7 mouse cellular contexts compared by ENCODE assay signal in the genomic region with DNA sequence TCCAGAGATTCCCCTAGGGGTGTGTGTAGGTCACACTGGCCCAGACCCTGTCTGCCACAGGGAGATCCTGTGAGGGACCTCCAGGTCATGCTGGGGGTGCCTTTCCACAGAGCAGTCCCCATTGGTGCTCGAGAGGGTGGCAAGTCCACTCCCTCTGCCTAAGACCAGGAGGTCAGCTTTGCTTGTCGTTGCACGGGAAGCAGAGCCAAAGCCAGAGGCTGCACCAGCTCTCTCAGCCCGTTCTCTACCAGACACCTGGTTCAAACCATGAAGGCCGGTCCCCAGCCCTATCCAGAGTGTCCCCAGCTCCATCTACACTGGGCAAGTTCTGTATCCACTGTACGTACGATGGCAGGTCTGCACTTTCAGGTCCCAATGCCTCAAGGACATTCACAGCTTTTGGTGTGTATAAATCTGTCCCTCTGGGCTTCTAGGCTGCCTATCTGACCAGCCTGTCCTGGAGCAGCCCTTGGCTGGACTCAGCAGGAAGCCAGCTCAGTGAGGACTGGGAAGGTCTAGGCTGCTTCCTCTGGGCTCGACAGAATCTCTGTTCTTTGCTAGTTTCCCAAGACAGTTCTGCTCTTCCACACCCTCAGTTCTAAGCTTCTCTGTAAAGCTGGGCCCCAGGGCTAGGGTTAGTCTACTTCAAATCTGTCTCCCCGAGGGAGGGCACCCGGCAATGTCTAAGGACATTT. TPM values are rescaled to one million over a fixed set of nuclear protein-coding genes. Genes with fewer than 3 reads are reported as not detected.
DNase-seq lines count a peak whose midpoint lies in the region; ATAC-seq and TF ChIP-seq lines count a peak whose summit lies in the region.

No protein-coding gene starts in this region.

- no peaks in the 10 kb centered on the region for H3K9me3 ChIP-seq in lung, embryonic 16.5 days (ENCODE audit: control insufficient read depth, low read length)
- H3K9me3 ChIP-seq in forebrain, embryonic 14.5 days (replicated peaks; ENCODE audit: control insufficient read depth, low read length) = no peaks in the 10 kb centered on the region
- no peaks in the 10 kb centered on the region for H3K9me3 ChIP-seq in limb, embryonic 14.5 days (ENCODE audit: control insufficient read depth, low read length)
- no peaks in the 10 kb centered on the region for H3K9me3 ChIP-seq in stomach, embryonic 15.5 days

- H3K4me1 ChIP-seq in lung, embryonic 16.5 days (replicated peaks; ENCODE audit: control insufficient read depth, insufficient read depth, low read length) = peaks cover 77% of the 10 kb centered on the region
- peaks cover 69% of the 10 kb centered on the region for H3K4me1 ChIP-seq in forebrain, embryonic 14.5 days (ENCODE audit: control insufficient read depth, insufficient read depth, low read length)
- H3K4me1 ChIP-seq in limb, embryonic 14.5 days (ENCODE audit: control insufficient read depth, insufficient read depth, low read length) = peaks cover 75% of the 10 kb centered on the region
- peaks cover 63% of the 10 kb centered on the region for H3K4me1 ChIP-seq in stomach, embryonic 15.5 days

- no peak for ATAC-seq in lung, embryonic 16.5 days (ENCODE audit: low read depth)
- no peak for ATAC-seq in forebrain, embryonic 14.5 days
- ATAC-seq in limb, embryonic 14.5 days (ENCODE audit: low FRiP score, low read depth) = no peak
- no peak for ATAC-seq in stomach, embryonic 15.5 days (ENCODE audit: insufficient read depth, low FRiP score, low read depth)

- H3K27ac ChIP-seq in lung, embryonic 16.5 days (ENCODE audit: low read length) = peak overlapping the region; percentile 74
- peak overlapping the region; percentile 93 for H3K27ac ChIP-seq in forebrain, embryonic 14.5 days (ENCODE audit: low read depth, low read length)
- peak overlapping the region; percentile 97 for H3K27ac ChIP-seq in limb, embryonic 14.5 days (replicated peaks; ENCODE audit: low read depth, low read length)
- peak overlapping the region; percentile 64 for H3K27ac ChIP-seq in stomach, embryonic 15.5 days

- DNase-seq in lung, postnatal 36 days = no peak
- DNase-seq in forebrain, embryonic 14.5 days (ENCODE audit: low spot score) = no peak
- no peak for DNase-seq in limb, embryonic 14.5 days (ENCODE audit: low spot score)
- no peak for DNase-seq in adrenal gland, adult (ENCODE audit: inconsistent age in 2 of 2, low spot score in 1 of 2)
- DNase-seq in urinary bladder, adult 18-20 months (ENCODE audit: low spot score in 2 of 2) = no peak

- H3K4me2 ChIP-seq in lung, embryonic 16.5 days (ENCODE audit: low read depth, low read length) = no peak overlapping the region
- no peak overlapping the region for H3K4me2 ChIP-seq in forebrain, embryonic 14.5 days (ENCODE audit: low read length)
- 0 out of 2 replicates have a peak overlapping the region, but pooled peaks have one; percentile 7 for H3K4me2 ChIP-seq in limb, embryonic 14.5 days (replicated peaks; ENCODE audit: low read depth, low read length, severe bottlenecking)
- H3K4me2 ChIP-seq in stomach, embryonic 15.5 days = no peak overlapping the region

- H3K9ac ChIP-seq in lung, embryonic 16.5 days (ENCODE audit: low read length) = peak overlapping the region; percentile 40
- H3K9ac ChIP-seq in forebrain, embryonic 14.5 days (ENCODE audit: low read length) = peak overlapping the region; percentile 45; the same call in 1 of the 2 replicates
- H3K9ac ChIP-seq in limb, embryonic 14.5 days (ENCODE audit: low read depth, low read length, severe bottlenecking) = 0 out of 2 replicates have a peak overlapping the region, but pooled peaks have one; percentile 7
- H3K9ac ChIP-seq in stomach, embryonic 15.5 days = no peak overlapping the region

- peaks cover 24% of the 10 kb centered on the region for H3K36me3 ChIP-seq in lung, embryonic 16.5 days (ENCODE audit: control insufficient read depth, insufficient read depth, low read length)
- H3K36me3 ChIP-seq in forebrain, embryonic 14.5 days (ENCODE audit: control insufficient read depth, insufficient read depth, low read length) = peaks cover 71% of the 10 kb centered on the region
- peaks cover 73% of the 10 kb centered on the region for H3K36me3 ChIP-seq in limb, embryonic 14.5 days (ENCODE audit: control insufficient read depth, insufficient read depth, low read length)
- H3K36me3 ChIP-seq in stomach, embryonic 15.5 days = peaks cover 23% of the 10 kb centered on the region

- WGBS in lung, embryonic 16.5 days = 49% methylated on average over 10 of the region's 10 CpGs
- WGBS in forebrain, embryonic 14.5 days = 57% methylated on average over 10 of the region's 10 CpGs
- WGBS in limb, embryonic 14.5 days = 35% methylated on average over 9 of the region's 10 CpGs
- WGBS in stomach, embryonic 15.5 days = 58% methylated on average over 10 of the region's 10 CpGs

- no peaks in the 10 kb centered on the region for H3K27me3 ChIP-seq in lung, embryonic 16.5 days (ENCODE audit: control insufficient read depth, insufficient read depth, low read depth, low read length)
- H3K27me3 ChIP-seq in forebrain, embryonic 14.5 days (replicated peaks; ENCODE audit: control insufficient read depth, insufficient read depth, low read length) = no peaks in the 10 kb centered on the region
- H3K27me3 ChIP-seq in limb, embryonic 14.5 days (ENCODE audit: control insufficient read depth, insufficient read depth, low read length) = no peaks in the 10 kb centered on the region
- H3K27me3 ChIP-seq in stomach, embryonic 15.5 days (replicated peaks) = no peaks in the 10 kb centered on the region

- no peak for TF ChIP-seq POLR2A in limb, embryonic 14.5 days (IDR thresholded peaks at IDR 0.05; ENCODE audit: borderline replicate concordance, extremely low read depth, insufficient read depth, insufficient read length)

- H3K4me3 ChIP-seq in lung, embryonic 16.5 days (ENCODE audit: low read length) = no peak overlapping the region
- H3K4me3 ChIP-seq in forebrain, embryonic 14.5 days (ENCODE audit: low read depth, low read length) = no peak overlapping the region
- H3K4me3 ChIP-seq in limb, embryonic 14.5 days (replicated peaks; ENCODE audit: low read length) = no peak overlapping the region
- H3K4me3 ChIP-seq in stomach, embryonic 15.5 days (replicated peaks) = no peak overlapping the region

RNA-seq across cellular contexts. Expression of a gene that starts 2.6 kb away (rescaled TPM):
- 3.1 and 3.7 TPM in 2 replicates for polyA plus RNA-seq in lung, embryonic 16.5 days (2015; fragmentation: Nextera tagmentation; extraction: Ambion mirVana)
- polyA plus RNA-seq in forebrain, embryonic 14.5 days (2014; fragmentation: Nextera tagmentation; extraction: Ambion mirVana) = 1.5 and 1.7 TPM in 2 replicates
- polyA plus RNA-seq in limb, embryonic 14.5 days (2012; rRNA removed) = 4.3 and 4.8 TPM in 2 replicates
- polyA plus RNA-seq in limb, embryonic 14.5 days (2014; fragmentation: Nextera tagmentation; extraction: Ambion mirVana) = 5.7 and 6.0 TPM in 2 replicates
- polyA plus RNA-seq in stomach, embryonic 15.5 days (2015; fragmentation: Nextera tagmentation; extraction: Ambion mirVana) = 3.5 and 4.1 TPM in 2 replicates

RNA-seq across cellular contexts. Expression of a gene that starts 24.1 kb away (rescaled TPM):
- 11.4 and 12.5 TPM in 2 replicates for polyA plus RNA-seq in lung, embryonic 16.5 days (2015; fragmentation: Nextera tagmentation; extraction: Ambion mirVana)
- polyA plus RNA-seq in forebrain, embryonic 14.5 days (2014; fragmentation: Nextera tagmentation; extraction: Ambion mirVana) = 2.9 and 3.8 TPM in 2 replicates
- polyA plus RNA-seq in limb, embryonic 14.5 days (2012; rRNA removed) = 7.1 and 7.6 TPM in 2 replicates
- polyA plus RNA-seq in limb, embryonic 14.5 days (2014; fragmentation: Nextera tagmentation; extraction: Ambion mirVana) = 5.6 and 6.2 TPM in 2 replicates
- 7.1 and 9.7 TPM in 2 replicates for polyA plus RNA-seq in stomach, embryonic 15.5 days (2015; fragmentation: Nextera tagmentation; extraction: Ambion mirVana)

RNA-seq across cellular contexts. Expression of a gene that starts 37.7 kb away (rescaled TPM):
- 16.9 and 19.5 TPM in 2 replicates for polyA plus RNA-seq in lung, embryonic 16.5 days (2015; fragmentation: Nextera tagmentation; extraction: Ambion mirVana)
- 17.0 and 17.6 TPM in 2 replicates for polyA plus RNA-seq in forebrain, embryonic 14.5 days (2014; fragmentation: Nextera tagmentation; extraction: Ambion mirVana)
- 68.8 and 86.2 TPM in 2 replicates for polyA plus RNA-seq in limb, embryonic 14.5 days (2012; rRNA removed)
- polyA plus RNA-seq in limb, embryonic 14.5 days (2014; fragmentation: Nextera tagmentation; extraction: Ambion mirVana) = 18.5 and 19.8 TPM in 2 replicates
- 15.8 and 17.4 TPM in 2 replicates for polyA plus RNA-seq in stomach, embryonic 15.5 days (2015; fragmentation: Nextera tagmentation; extraction: Ambion mirVana)

RNA-seq across cellular contexts. Expression of a gene that starts 39.3 kb away (rescaled TPM):
- 54.7 and 58.8 TPM in 2 replicates for polyA plus RNA-seq in lung, embryonic 16.5 days (2015; fragmentation: Nextera tagmentation; extraction: Ambion mirVana)
- 47.8 and 52.3 TPM in 2 replicates for polyA plus RNA-seq in forebrain, embryonic 14.5 days (2014; fragmentation: Nextera tagmentation; extraction: Ambion mirVana)
- polyA plus RNA-seq in limb, embryonic 14.5 days (2012; rRNA removed) = 144 and 158 TPM in 2 replicates
- 71.0 and 71.7 TPM in 2 replicates for polyA plus RNA-seq in limb, embryonic 14.5 days (2014; fragmentation: Nextera tagmentation; extraction: Ambion mirVana)
- 56.2 and 63.9 TPM in 2 replicates for polyA plus RNA-seq in stomach, embryonic 15.5 days (2015; fragmentation: Nextera tagmentation; extraction: Ambion mirVana)
